Mouse (Mus musculus) natural killer cell, adult 2 months (primary cell): ENCODE measurements around the gene Stk11.

Experiments
- DNase-seq, 2 experiments: peaks; one replicate each; pipeline ENCODE4 v3.0.0; 2022; ENCODE audit warnings: low spot score in 2 of 2

The Stk11 gene

GRCm38 (mm10) chr10:80115290-80115943 lies at the start of gene Stk11:
TSS of gene Stk11 (plus strand) at chr10:80115803.
- peak; percentile 98 to 99 for DNase-seq

GRCm38 (mm10) chr10:80069251-80069650 lies 46.4 kb upstream of the Stk11 start:
- no peak for DNase-seq

GRCm38 (mm10) chr10:80069948-80070450 lies 45.6 kb upstream of the Stk11 start:
- DNase-seq: no peak

- no peak for DNase-seq
Observed at GRCm38 (mm10) chr10:80070837-80071515, 44.6 kb upstream of the Stk11 start.

GRCm38 (mm10) chr10:80071516-80071900 lies 44.1 kb upstream of the Stk11 start:
- no peak for DNase-seq

- no peak for DNase-seq
Observed at GRCm38 (mm10) chr10:80072623-80073489, 42.7 kb upstream of the Stk11 start.

- peak; percentile 85 to 91 for DNase-seq
Observed at GRCm38 (mm10) chr10:80074813-80075601, 40.6 kb upstream of the Stk11 start.

- no peak for DNase-seq
Observed at GRCm38 (mm10) chr10:80075924-80076323, 39.7 kb upstream of the Stk11 start.

- DNase-seq: no peak
Observed at GRCm38 (mm10) chr10:80076386-80076785, 39.2 kb upstream of the Stk11 start.

GRCm38 (mm10) chr10:80077312-80077711 lies 38.3 kb upstream of the Stk11 start:
- DNase-seq: no peak

- no peak for DNase-seq
Observed at GRCm38 (mm10) chr10:80078366-80078765, 37.2 kb upstream of the Stk11 start.

GRCm38 (mm10) chr10:80080396-80081070 lies 35.1 kb upstream of the Stk11 start:
- DNase-seq: no peak

GRCm38 (mm10) chr10:80081075-80081474 lies 34.5 kb upstream of the Stk11 start:
- DNase-seq: no peak

GRCm38 (mm10) chr10:80084817-80085487 lies 30.7 kb upstream of the Stk11 start:
- DNase-seq: no peak

GRCm38 (mm10) chr10:80086847-80087246 lies 28.8 kb upstream of the Stk11 start:
- DNase-seq: no peak

- DNase-seq: no peak
Observed at GRCm38 (mm10) chr10:80087483-80087882, 28.1 kb upstream of the Stk11 start.

GRCm38 (mm10) chr10:80089146-80089545 lies 26.5 kb upstream of the Stk11 start:
- no peak for DNase-seq

- no peak for DNase-seq
Observed at GRCm38 (mm10) chr10:80091527-80091926, 24.1 kb upstream of the Stk11 start.

- no peak for DNase-seq
Observed at GRCm38 (mm10) chr10:80092690-80093089, 22.9 kb upstream of the Stk11 start.

GRCm38 (mm10) chr10:80094085-80094484 lies 21.5 kb upstream of the Stk11 start:
- no peak for DNase-seq
